Mouse (Mus musculus): ENCODE data around the gene Cbfb. TPM values are rescaled to one million over a fixed set of nuclear protein-coding genes. Genes with fewer than 3 reads are reported as not detected.

The Cbfb gene
- polyA plus RNA-seq, 1 experiment from 2014 or later = 105 TPM

- DNase-seq (ENCODE audit: low spot score) (no peak), ATAC-seq (ENCODE audit: insufficient number of reproducible peaks, low FRiP score, low TSS enrichment, low read depth) (no peak)
- WGBS = 96% methylated on average over 1 of the region's 1 CpGs
- no peaks in the 10 kb centered on the region for H3K27me3 ChIP-seq (ENCODE audit: control insufficient read depth, insufficient read depth, low read length)
- no peaks in the 10 kb centered on the region for H3K9me3 ChIP-seq (ENCODE audit: control insufficient read depth, low read length)
- no peak overlapping the region for H3K4me2 ChIP-seq (ENCODE audit: low read depth, severe bottlenecking)
- no peak overlapping the region for H3K9ac ChIP-seq (ENCODE audit: low read length)
- H3K27ac ChIP-seq (replicated peaks; ENCODE audit: low read depth, low read length) = no peak overlapping the region
- peaks cover 4% of the 10 kb centered on the region; the same call in 1 of the 2 replicates for H3K36me3 ChIP-seq (ENCODE audit: control insufficient read depth, insufficient read depth, low read length)
- H3K4me1 ChIP-seq (ENCODE audit: control insufficient read depth, insufficient read depth, low read length) = no peaks in the 10 kb centered on the region
- H3K4me3 ChIP-seq (ENCODE audit: low read depth, low read length) = no peak overlapping the region
Measured at GRCm38 (mm10) chr8:105205748-105206147, 35.3 kb downstream of the Cbfb start.

- H3K4me3 ChIP-seq (ENCODE audit: low read depth, low read length) = no peak overlapping the region
- H3K27me3 ChIP-seq (ENCODE audit: control insufficient read depth, insufficient read depth, low read length) = no peaks in the 10 kb centered on the region
- no peak overlapping the region for H3K9ac ChIP-seq (ENCODE audit: low read length)
- 89% methylated on average over 7 of the region's 7 CpGs for WGBS
- H3K27ac ChIP-seq (replicated peaks; ENCODE audit: low read depth, low read length) = no peak overlapping the region
- peaks cover 4% of the 10 kb centered on the region; the same call in 1 of the 2 replicates for H3K36me3 ChIP-seq (ENCODE audit: control insufficient read depth, insufficient read depth, low read length)
- no peaks in the 10 kb centered on the region for H3K9me3 ChIP-seq (ENCODE audit: control insufficient read depth, low read length)
- no peaks in the 10 kb centered on the region for H3K4me1 ChIP-seq (ENCODE audit: control insufficient read depth, insufficient read depth, low read length)
- DNase-seq (ENCODE audit: low spot score) (no peak), ATAC-seq (ENCODE audit: insufficient number of reproducible peaks, low FRiP score, low TSS enrichment, low read depth) (no peak)
- no peak overlapping the region for H3K4me2 ChIP-seq (ENCODE audit: low read depth, severe bottlenecking)
Measured at GRCm38 (mm10) chr8:105206766-105207275, 36.3 kb downstream of the Cbfb start.

DNA sequence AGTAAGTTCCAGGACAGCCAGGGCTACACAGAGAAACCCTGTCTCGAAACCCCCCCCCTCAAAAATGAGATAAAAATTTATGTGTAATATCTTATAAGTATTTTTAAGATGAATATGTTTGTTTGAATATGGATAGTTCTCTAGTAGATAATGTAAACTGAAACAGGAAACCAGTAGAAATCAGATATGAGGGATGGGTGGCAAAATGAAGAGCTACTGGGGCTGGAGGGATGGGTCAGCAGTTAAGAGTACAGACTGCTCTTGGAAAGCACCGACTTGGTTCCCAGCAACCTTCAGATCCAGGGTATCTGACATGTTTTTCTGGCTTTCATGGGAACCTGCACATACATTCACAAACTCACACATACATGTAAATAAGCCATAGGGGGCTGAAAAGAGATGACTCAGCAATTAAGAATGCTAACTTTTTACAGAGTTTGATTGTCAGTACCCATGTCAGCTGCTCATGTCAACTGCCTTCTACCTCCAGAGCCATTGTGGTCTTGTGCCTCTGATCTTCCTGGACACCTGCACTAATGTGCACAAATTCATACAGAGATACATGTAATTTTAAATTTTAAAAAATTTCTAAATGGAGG is 37.3 kb downstream of the Cbfb start:
- no peak for ATAC-seq (ENCODE audit: insufficient number of reproducible peaks, low FRiP score, low TSS enrichment, low read depth)
- 95% methylated on average over 2 of the region's 2 CpGs for WGBS

GRCm38 (mm10) chr8:105209153-105210110 is 39.0 kb downstream of the Cbfb start:
- no peak overlapping the region for H3K27ac ChIP-seq (replicated peaks; ENCODE audit: low read depth, low read length)
- H3K4me2 ChIP-seq (ENCODE audit: low read depth, severe bottlenecking) = no peak overlapping the region
- ATAC-seq (ENCODE audit: insufficient number of reproducible peaks, low FRiP score, low TSS enrichment, low read depth) = no peak
- peaks cover under 1% of the 10 kb centered on the region; the same call in 1 of the 2 replicates for H3K36me3 ChIP-seq (ENCODE audit: control insufficient read depth, insufficient read depth, low read length)
- H3K4me3 ChIP-seq (ENCODE audit: low read depth, low read length) = no peak overlapping the region
- H3K4me1 ChIP-seq (ENCODE audit: control insufficient read depth, insufficient read depth, low read length) = no peaks in the 10 kb centered on the region
- no peak overlapping the region for H3K9ac ChIP-seq (ENCODE audit: low read length)
- no peaks in the 10 kb centered on the region for H3K9me3 ChIP-seq (ENCODE audit: control insufficient read depth, low read length)
- no peaks in the 10 kb centered on the region for H3K27me3 ChIP-seq (ENCODE audit: control insufficient read depth, insufficient read depth, low read length)
- WGBS = 89% methylated on average over 1 of the region's 1 CpGs
- DNase-seq (ENCODE audit: low spot score) = no peak

More for the DNA sequence above, 37.3 kb downstream of the Cbfb start:
- Histone ChIP-seq H3K4me1 (ENCODE audit: control insufficient read depth, insufficient read depth, low read length) (no peaks in the 10 kb centered on the region), H3K27me3 (ENCODE audit: control insufficient read depth, insufficient read depth, low read length) (no peaks in the 10 kb centered on the region), H3K4me3 (ENCODE audit: low read depth, low read length) (no peak overlapping the region), H3K4me2 (ENCODE audit: low read depth, severe bottlenecking) (no peak overlapping the region), H3K9me3 (ENCODE audit: control insufficient read depth, low read length) (no peaks in the 10 kb centered on the region), H3K36me3 (ENCODE audit: control insufficient read depth, insufficient read depth, low read length) (peaks cover 4% of the 10 kb centered on the region; the same call in 1 of the 2 replicates), H3K9ac (ENCODE audit: low read length) (no peak overlapping the region), H3K27ac (replicated peaks; ENCODE audit: low read depth, low read length) (no peak overlapping the region)
- DNase-seq (ENCODE audit: low spot score) = no peak

GRCm38 (mm10) chr8:105214104-105214503 is 43.6 kb downstream of the Cbfb start:
- Histone ChIP-seq H3K4me3 (ENCODE audit: low read depth, low read length) (no peak overlapping the region), H3K9me3 (ENCODE audit: control insufficient read depth, low read length) (no peaks in the 10 kb centered on the region), H3K4me1 (ENCODE audit: control insufficient read depth, insufficient read depth, low read length) (no peaks in the 10 kb centered on the region), H3K9ac (ENCODE audit: low read length) (no peak overlapping the region), H3K27ac (replicated peaks; ENCODE audit: low read depth, low read length) (no peak overlapping the region), H3K4me2 (ENCODE audit: low read depth, severe bottlenecking) (no peak overlapping the region), H3K27me3 (ENCODE audit: control insufficient read depth, insufficient read depth, low read length) (no peaks in the 10 kb centered on the region), H3K36me3 (ENCODE audit: control insufficient read depth, insufficient read depth, low read length) (no peaks in the 10 kb centered on the region; the same call in 1 of the 2 replicates)
- ATAC-seq (ENCODE audit: insufficient number of reproducible peaks, low FRiP score, low TSS enrichment, low read depth) (no peak), DNase-seq (ENCODE audit: low spot score) (no peak)
- 94% methylated on average over 5 of the region's 5 CpGs for WGBS

- no peak for ATAC-seq (ENCODE audit: insufficient number of reproducible peaks, low FRiP score, low TSS enrichment, low read depth)
- Histone ChIP-seq H3K4me3 (ENCODE audit: low read depth, low read length) (no peak overlapping the region), H3K27ac (replicated peaks; ENCODE audit: low read depth, low read length) (no peak overlapping the region), H3K4me1 (ENCODE audit: control insufficient read depth, insufficient read depth, low read length) (no peaks in the 10 kb centered on the region), H3K4me2 (ENCODE audit: low read depth, severe bottlenecking) (no peak overlapping the region), H3K9me3 (ENCODE audit: control insufficient read depth, low read length) (no peaks in the 10 kb centered on the region), H3K27me3 (ENCODE audit: control insufficient read depth, insufficient read depth, low read length) (no peaks in the 10 kb centered on the region), H3K36me3 (ENCODE audit: control insufficient read depth, insufficient read depth, low read length) (no peaks in the 10 kb centered on the region; the same call in 1 of the 2 replicates), H3K9ac (ENCODE audit: low read length) (no peak overlapping the region)
- 80% methylated on average over 5 of the region's 5 CpGs for WGBS
- DNase-seq (ENCODE audit: low spot score) = no peak
Measured at GRCm38 (mm10) chr8:105217926-105218522, 47.5 kb downstream of the Cbfb start.

- Histone ChIP-seq H3K9ac (ENCODE audit: low read length) (no peak overlapping the region), H3K27ac (replicated peaks; ENCODE audit: low read depth, low read length) (no peak overlapping the region), H3K36me3 (ENCODE audit: control insufficient read depth, insufficient read depth, low read length) (no peaks in the 10 kb centered on the region), H3K27me3 (ENCODE audit: control insufficient read depth, insufficient read depth, low read length) (no peaks in the 10 kb centered on the region), H3K4me3 (ENCODE audit: low read depth, low read length) (no peak overlapping the region), H3K4me1 (ENCODE audit: control insufficient read depth, insufficient read depth, low read length) (peaks cover 8% of the 10 kb centered on the region), H3K4me2 (ENCODE audit: low read depth, severe bottlenecking) (no peak overlapping the region), H3K9me3 (ENCODE audit: control insufficient read depth, low read length) (no peaks in the 10 kb centered on the region)
- WGBS = 74% methylated on average over 7 of the region's 7 CpGs
- no peak for DNase-seq (ENCODE audit: low spot score)
- ATAC-seq (ENCODE audit: insufficient number of reproducible peaks, low FRiP score, low TSS enrichment, low read depth) = no peak
Measured at GRCm38 (mm10) chr8:105223850-105224249, 53.4 kb downstream of the Cbfb start.

Data from limb, embryonic 11.5 days (tissue).